Mouse (Mus musculus) heart, embryonic 16.5 days (tissue): ENCODE measurements around the gene Sox5. TPM values are rescaled to one million over a fixed set of nuclear protein-coding genes. Genes with fewer than 3 reads are reported as not detected.
A peak's percentile ranks its signal among the peaks of the same experiment; 100 is the strongest.

ENCODE experiments used
- ATAC-seq: fragments of 200-750 bp; cut with Nextera tagmentation; replicated peaks from 2 replicates; pipeline ENCODE4 v1.8.0; 2017; ENCODE audit warnings: moderate number of reproducible peaks; ENCODE audit not compliant: insufficient read depth, low FRiP score; ENCODE audit errors: extremely low read depth
- H3K27ac ChIP-seq: fragments of 300-500 bp; sonication (generic); 2 replicates; pipeline ENCODE4 v1.5.1; 2014; ENCODE audit warnings: mild to moderate bottlenecking, low read length, control low read depth, moderate library complexity
- H3K27me3 ChIP-seq: fragments of 300-500 bp; sonication (generic); 2 replicates; pipeline ENCODE4 v1.6.1; 2014; ENCODE audit warnings: low read length, mixed read lengths; ENCODE audit not compliant: control insufficient read depth, insufficient read depth
- H3K36me3 ChIP-seq: fragments of 300-500 bp; sonication (generic); 2 replicates; pipeline ENCODE4 v1.6.1; 2014; ENCODE audit not compliant: control insufficient read depth, insufficient read depth
- H3K4me1 ChIP-seq: fragments of 300-500 bp; sonication (generic); 2 replicates; pipeline ENCODE4 v1.6.1; 2014; ENCODE audit warnings: low read length, mixed read lengths; ENCODE audit not compliant: control insufficient read depth, insufficient read depth
- H3K4me2 ChIP-seq: fragments of 300-500 bp; sonication (generic); 2 replicates; pipeline ENCODE4 v1.6.1; 2014; ENCODE audit warnings: low read depth, mild to moderate bottlenecking, control low read depth, low read length
- H3K4me3 ChIP-seq: fragments of 300-500 bp; sonication (generic); 2 replicates; pipeline ENCODE4 v1.5.1; 2014; ENCODE audit warnings: mild to moderate bottlenecking, control low read depth, low read length
- H3K9ac ChIP-seq: fragments of 300-500 bp; sonication (generic); 2 replicates; pipeline ENCODE4 v1.6.1; 2014; ENCODE audit warnings: low read length, control low read depth
- H3K9me3 ChIP-seq: fragments of 300-500 bp; sonication (generic); replicated peaks from 2 replicates; pipeline ENCODE4 v1.6.1; 2016; ENCODE audit warnings: low read length; ENCODE audit not compliant: control insufficient read depth
- WGBS: fragments of 180-500 bp; shearing (Covaris S2); extraction: QIAGEN DNeasy Blood & Tissue Kit; methylation state at CpG from one replicate; pipeline ENCODE4 v1.1.7; 2014; 5-methylcytosine and 5-hydroxymethylcytosine counted together
- polyA plus RNA-seq: library from polyadenylated mRNA; unstranded; fragments of >200 nt; fragmentation: Nextera tagmentation; extraction: Ambion mirVana; gene quantifications from 2 replicates; pipeline ENCODE4 v1.2.1, GENCODE M21; 2015

Gene Sox5
- polyA plus RNA-seq, 1 experiment from 2014 or later: 8.8 TPM

DNA sequence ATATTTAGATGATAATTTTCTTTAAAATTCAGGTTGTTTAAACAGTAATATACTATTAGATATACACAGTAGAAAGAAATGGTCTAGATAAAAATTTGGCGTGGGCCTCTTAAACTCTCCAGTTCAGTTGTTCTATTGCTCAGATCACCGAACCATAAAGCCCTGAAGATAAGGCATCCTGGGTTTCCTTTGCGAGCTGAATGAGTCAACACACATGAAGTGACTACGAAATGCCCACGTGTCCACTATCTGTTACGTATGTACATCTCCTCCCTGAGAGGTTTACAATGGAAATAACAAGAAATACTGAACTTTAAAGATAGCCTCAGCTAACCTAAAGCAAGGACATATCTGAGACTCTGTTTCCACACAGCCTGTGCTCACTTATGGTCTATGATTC is 296.2 kb downstream of the Sox5 start:
- Histone ChIP-seq H3K9ac (no peak overlapping the region), H3K4me2 (no peak overlapping the region), H3K27ac (no peak overlapping the region), H3K4me3 (no peak overlapping the region), H3K36me3 (no peaks in the 10 kb centered on the region), H3K4me1 (no peaks in the 10 kb centered on the region), H3K27me3 (no peaks in the 10 kb centered on the region), H3K9me3 (peaks cover 13% of the 10 kb centered on the region)
- WGBS: 77% methylated on average over 6 of the region's 6 CpGs
- no peak for ATAC-seq

DNA sequence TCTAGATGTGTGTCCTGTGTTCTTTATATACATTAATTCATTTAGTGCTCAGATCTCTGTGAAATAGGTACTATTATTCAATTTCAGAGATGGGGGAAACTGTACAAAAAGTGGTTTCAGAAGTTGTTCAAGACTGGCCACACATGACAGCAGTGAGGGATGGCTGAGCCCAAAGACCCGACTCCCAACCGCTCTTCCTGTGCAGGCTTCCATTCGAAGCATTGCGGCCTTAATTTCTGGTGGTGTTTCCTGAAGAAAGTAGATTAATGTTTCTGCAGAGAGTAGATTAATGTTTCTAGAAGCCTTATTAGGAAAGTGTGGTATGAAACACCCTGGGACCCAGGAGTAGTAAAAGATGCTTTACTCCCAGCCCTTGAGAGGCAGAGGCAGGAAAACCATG is 298.6 kb downstream of the Sox5 start:
- WGBS: 90% methylated on average over 4 of the region's 4 CpGs
- no peaks in the 10 kb centered on the region for H3K36me3 ChIP-seq
- H3K9me3 ChIP-seq: peaks cover 13% of the 10 kb centered on the region
- no peak overlapping the region for H3K4me2 ChIP-seq
- H3K4me3 ChIP-seq: no peak overlapping the region
- no peak for ATAC-seq
- H3K4me1 ChIP-seq: no peaks in the 10 kb centered on the region
- H3K27ac ChIP-seq: no peak overlapping the region
- H3K27me3 ChIP-seq: no peaks in the 10 kb centered on the region
- H3K9ac ChIP-seq: no peak overlapping the region

DNA sequence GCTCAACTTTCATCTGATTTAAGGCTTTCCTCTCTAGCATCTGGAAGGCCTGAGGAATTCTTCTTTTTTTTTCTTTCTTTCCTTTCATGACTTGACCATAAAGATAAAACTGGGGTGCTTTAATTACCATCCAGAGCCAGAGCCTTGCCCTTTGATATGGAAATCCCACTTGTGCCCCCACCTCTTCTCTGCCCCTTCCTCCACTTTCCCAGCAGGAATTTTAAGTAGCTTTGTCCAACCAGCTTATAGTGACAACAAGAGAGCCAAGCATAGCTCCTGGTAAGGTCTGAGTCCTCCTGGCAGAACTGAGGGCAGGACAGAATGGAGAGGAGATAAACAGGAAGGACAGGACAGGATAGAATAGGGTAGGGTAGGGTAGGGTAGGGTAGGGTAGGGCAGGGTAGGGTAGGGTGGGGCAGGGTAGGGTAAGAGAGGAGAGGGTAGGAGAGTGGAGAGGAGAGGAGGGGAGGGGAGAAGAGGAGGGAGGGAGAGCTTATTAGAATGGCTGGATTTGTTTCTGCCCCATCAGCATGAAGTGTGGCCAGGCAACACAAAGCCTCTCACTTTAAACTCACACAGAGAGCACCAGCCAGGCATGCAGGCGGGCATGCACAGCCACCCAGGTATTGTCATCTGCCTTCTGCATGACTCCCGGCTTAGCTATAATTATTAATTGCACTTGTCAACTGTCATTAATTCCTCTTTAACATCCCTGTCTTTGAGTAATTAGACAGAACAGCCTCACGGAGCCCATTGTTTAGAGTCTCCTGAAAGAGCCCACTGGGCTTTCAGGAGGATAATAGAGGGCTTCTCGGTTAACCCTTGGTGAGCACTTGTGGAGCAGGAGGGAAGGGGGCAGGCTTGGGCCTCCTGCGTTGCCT is 300.9 kb downstream of the Sox5 start:
- Histone ChIP-seq H3K9me3 (no peaks in the 10 kb centered on the region), H3K36me3 (no peaks in the 10 kb centered on the region), H3K4me1 (no peaks in the 10 kb centered on the region; the same call in 1 of the 2 replicates), H3K4me2 (no peak overlapping the region), H3K4me3 (no peak overlapping the region), H3K27ac (no peak overlapping the region), H3K27me3 (no peaks in the 10 kb centered on the region), H3K9ac (no peak overlapping the region)
- WGBS: 52% methylated on average over 5 of the region's 5 CpGs
- no peak for ATAC-seq

DNA sequence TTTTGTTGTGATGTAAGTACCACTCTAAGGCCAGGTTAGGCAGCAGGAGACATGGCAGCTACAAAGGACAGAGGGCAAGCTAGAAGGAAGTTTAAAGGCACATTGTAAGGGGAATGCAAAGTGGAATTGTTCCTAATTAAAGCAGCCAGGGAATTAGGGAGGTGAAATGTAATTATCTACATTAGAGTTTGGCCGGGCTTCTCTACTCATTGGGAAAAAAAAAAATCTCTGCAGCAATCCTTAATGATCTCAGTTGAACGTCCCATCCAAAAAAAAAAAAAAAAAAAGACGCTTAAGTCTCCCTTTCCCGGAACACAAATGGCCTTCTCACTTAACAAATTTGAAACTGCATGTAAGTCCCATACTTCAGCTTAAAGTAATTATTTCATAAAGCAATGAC is 301.9 kb downstream of the Sox5 start:
- Histone ChIP-seq H3K36me3 (no peaks in the 10 kb centered on the region), H3K9ac (no peak overlapping the region), H3K4me3 (no peak overlapping the region), H3K4me2 (no peak overlapping the region), H3K9me3 (no peaks in the 10 kb centered on the region), H3K27me3 (no peaks in the 10 kb centered on the region), H3K4me1 (no peaks in the 10 kb centered on the region; the same call in 1 of the 2 replicates), H3K27ac (no peak overlapping the region)
- 87% methylated on average over 4 of the region's 4 CpGs for WGBS
- no peak for ATAC-seq

DNA sequence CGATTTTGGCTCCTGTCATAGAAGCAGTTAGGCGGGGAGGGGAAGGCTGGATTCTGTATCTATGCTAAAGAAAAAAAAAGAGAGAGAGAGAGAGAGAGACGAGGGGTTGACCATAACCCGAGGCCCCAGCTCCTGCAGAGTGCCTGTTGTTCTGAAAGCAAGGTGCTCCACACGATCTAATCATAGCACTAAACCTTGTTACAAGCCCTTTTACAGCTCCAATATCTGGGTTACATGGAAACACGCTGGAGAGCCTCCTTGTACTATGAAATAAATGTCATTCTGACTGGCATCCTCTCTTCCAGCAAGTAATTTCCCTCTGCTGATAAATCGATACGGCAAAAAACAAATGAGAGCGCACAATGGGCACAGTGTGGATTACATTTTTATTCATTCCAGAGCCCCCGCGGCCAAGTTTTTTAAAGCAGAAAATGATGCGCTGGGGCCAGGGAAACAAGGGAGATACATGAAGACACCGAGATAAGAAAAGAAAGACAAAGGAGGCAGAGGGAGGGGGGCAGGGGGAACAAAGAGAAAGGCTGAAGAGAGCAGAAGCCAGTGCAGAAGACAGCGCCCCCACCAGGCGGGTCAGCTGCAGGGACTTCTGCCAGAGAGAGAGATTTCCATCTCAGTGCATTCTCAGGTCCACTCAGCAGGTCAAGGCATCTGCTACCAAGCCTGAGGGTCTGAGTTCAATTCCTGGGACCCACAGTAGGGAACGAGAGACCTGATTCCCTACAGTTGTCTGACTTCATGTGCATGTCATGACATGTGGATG is 304.3 kb downstream of the Sox5 start:
- ATAC-seq: no peak
- WGBS: 56% methylated on average over 16 of the region's 16 CpGs
- peak overlapping the region; percentile 9; the same call in 1 of the 2 replicates for H3K4me2 ChIP-seq

DNA sequence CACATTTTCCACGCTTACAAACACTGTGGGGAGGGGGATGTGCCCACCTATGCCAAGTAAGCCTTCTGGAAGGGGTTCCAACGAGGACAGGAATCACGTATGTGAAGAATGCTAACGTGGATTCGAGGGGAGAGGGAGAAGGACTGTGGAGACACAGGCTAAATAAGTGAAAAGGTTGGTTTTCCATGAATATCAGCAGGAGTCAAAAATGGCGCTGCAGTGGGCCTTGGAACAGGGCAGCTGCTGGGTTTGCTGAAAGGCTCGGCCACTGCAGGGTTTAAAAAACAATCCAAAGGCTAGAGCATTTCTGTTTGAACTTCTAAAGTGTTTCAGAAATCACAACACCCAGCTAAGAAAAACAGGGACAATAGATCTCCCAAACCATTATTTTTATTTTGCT is 308.3 kb downstream of the Sox5 start:
- Histone ChIP-seq H3K9me3 (no peaks in the 10 kb centered on the region), H3K4me3 (no peak overlapping the region), H3K27ac (no peak overlapping the region), H3K4me2 (no peak overlapping the region), H3K27me3 (no peaks in the 10 kb centered on the region), H3K4me1 (no peaks in the 10 kb centered on the region; the same call in 1 of the 2 replicates), H3K9ac (no peak overlapping the region), H3K36me3 (no peaks in the 10 kb centered on the region)
- no peak for ATAC-seq
- WGBS: 77% methylated on average over 7 of the region's 7 CpGs

More for the DNA sequence above, 304.3 kb downstream of the Sox5 start:
- no peaks in the 10 kb centered on the region for H3K36me3 ChIP-seq
- H3K9ac ChIP-seq: no peak overlapping the region
- no peak overlapping the region for H3K27ac ChIP-seq
- no peaks in the 10 kb centered on the region for H3K9me3 ChIP-seq
- no peak overlapping the region for H3K4me3 ChIP-seq
- no peaks in the 10 kb centered on the region for H3K27me3 ChIP-seq
- H3K4me1 ChIP-seq: no peaks in the 10 kb centered on the region; the same call in 1 of the 2 replicates

DNA sequence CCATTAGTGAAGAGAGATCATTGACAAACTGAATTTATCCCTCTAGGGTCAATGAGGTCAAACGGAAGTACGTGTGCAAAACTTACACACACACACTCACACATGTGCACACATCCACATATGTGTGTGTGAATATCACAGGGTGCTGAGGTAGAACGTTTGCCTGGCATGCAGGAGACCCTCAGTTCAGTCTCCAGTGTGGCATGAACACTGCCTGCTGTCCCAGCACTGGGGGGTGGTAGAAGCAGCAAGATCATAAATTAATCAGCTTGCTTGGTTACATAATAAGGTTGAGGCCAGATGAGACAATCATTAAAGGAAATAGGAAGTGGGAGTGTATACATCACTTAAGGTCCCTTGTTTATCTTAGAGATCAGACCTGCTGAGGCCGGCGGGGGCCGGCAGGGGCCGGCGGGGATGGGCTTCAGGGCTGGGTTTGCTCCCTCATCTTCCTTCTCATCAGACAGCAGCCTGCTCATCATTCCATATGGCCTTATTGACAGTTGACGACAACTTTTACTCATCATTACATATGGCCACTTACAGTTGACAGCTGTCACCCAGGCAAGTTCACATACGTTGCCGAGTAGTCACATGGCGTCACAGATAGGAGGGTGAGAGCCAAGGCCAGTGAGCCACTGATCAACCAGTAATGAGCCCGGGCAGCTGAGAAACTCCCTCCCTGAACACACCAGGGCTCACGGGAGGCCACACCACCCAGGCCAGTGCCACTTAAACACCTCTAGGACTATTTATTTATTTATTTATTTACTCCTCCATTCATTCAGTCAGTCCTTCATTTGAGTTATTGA is 309.5 kb downstream of the Sox5 start:
- Histone ChIP-seq H3K4me3 (no peak overlapping the region), H3K9ac (no peak overlapping the region), H3K9me3 (no peaks in the 10 kb centered on the region), H3K4me1 (no peaks in the 10 kb centered on the region; the same call in 1 of the 2 replicates), H3K36me3 (no peaks in the 10 kb centered on the region), H3K27me3 (no peaks in the 10 kb centered on the region), H3K4me2 (no peak overlapping the region), H3K27ac (no peak overlapping the region)
- WGBS: 63% methylated on average over 14 of the region's 14 CpGs
- ATAC-seq: no peak

DNA sequence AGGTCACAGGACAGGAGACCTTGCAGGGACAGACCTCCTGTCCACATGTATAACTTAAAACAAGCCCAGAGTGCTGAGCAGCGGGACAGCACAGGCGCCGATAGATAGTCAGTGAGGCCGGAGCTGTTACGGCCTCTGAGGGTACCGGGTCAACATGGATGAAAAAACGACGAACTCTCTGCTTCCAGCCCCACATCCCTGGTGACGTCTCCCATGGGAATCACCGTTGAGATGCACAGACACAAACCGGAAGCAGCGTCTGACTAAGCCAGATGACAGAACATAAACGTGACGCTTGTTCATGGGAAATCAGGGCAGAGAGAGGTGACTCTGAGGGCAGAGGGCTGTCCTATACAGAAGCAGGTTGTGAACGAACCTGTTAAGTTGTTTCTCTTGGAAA is 315.1 kb downstream of the Sox5 start:
- Histone ChIP-seq H3K4me1 (no peaks in the 10 kb centered on the region), H3K27ac (no peak overlapping the region), H3K27me3 (no peaks in the 10 kb centered on the region), H3K9ac (no peak overlapping the region), H3K4me3 (no peak overlapping the region), H3K36me3 (no peaks in the 10 kb centered on the region), H3K4me2 (no peak overlapping the region), H3K9me3 (no peaks in the 10 kb centered on the region)
- ATAC-seq: no peak
- 60% methylated on average over 15 of the region's 15 CpGs for WGBS
